Mouse (Mus musculus): ENCODE data around the gene Txndc11.
A peak's percentile ranks its signal among the peaks of the same experiment; 100 is the strongest.

Txndc11 gene

DNA sequence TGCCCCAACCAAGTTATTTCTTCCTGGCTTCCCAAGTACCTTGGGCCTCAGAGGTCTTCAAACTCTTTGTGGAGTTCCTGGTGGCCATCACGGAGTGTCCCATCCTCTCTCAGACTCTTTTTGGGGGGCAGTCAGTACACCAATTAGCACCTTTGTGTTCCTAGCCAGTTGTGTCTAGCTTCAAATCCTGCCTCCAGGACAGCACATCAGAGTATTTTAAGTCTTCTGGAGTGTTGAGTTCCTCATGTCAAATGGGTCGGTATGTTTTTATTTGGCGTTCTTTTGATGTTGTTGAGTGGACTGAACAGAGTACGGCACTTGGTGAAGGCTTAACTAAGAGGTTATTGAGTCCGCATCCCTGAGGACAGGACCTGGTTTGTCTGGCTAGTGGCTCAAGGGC is 69.0 kb downstream of the Txndc11 start:
- no peak for DNase-seq (ENCODE audit: low spot score in 2 of 2)

DNA sequence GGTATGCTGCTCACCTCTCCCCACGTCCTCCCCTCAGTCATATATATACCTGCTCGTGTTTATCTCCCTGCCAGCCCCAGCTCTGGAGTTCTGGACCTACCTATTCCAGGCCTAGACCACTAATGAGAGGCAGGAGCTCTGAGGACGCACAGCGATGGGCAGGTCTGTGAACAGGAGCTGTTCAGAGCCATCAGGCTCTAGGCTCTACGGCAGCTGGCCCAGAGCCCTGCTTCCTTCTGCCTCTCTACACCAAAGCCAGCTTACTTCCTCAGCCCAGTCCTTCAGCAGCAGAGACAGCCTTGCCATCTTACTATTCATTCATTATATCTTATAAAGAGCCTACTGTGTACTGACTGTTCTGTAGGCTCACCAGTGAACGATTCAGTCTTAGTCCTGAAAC is 69.7 kb downstream of the Txndc11 start:
- no peak for DNase-seq (ENCODE audit: low spot score in 2 of 2)

DNA sequence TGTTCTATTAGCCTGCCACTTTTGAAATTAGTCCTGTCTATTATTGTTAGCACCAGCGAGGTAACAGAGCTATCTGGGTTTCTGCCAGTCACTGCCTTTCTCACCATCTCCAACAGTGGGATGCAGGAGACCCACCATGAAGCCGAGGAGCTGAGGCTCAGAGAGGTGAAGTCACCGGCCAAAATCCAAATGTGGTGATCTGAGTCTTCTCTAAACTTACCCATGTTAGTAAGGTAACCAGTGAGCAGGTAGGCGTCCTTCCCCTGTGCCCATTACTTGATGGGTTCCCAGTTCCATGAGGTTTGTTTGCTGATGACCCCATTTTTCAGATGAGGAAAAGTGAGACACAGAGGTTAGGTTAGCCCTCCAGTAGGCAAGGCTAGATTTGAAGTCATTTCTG is 70.1 kb downstream of the Txndc11 start:
- no peak for DNase-seq (ENCODE audit: low spot score in 2 of 2)

DNA sequence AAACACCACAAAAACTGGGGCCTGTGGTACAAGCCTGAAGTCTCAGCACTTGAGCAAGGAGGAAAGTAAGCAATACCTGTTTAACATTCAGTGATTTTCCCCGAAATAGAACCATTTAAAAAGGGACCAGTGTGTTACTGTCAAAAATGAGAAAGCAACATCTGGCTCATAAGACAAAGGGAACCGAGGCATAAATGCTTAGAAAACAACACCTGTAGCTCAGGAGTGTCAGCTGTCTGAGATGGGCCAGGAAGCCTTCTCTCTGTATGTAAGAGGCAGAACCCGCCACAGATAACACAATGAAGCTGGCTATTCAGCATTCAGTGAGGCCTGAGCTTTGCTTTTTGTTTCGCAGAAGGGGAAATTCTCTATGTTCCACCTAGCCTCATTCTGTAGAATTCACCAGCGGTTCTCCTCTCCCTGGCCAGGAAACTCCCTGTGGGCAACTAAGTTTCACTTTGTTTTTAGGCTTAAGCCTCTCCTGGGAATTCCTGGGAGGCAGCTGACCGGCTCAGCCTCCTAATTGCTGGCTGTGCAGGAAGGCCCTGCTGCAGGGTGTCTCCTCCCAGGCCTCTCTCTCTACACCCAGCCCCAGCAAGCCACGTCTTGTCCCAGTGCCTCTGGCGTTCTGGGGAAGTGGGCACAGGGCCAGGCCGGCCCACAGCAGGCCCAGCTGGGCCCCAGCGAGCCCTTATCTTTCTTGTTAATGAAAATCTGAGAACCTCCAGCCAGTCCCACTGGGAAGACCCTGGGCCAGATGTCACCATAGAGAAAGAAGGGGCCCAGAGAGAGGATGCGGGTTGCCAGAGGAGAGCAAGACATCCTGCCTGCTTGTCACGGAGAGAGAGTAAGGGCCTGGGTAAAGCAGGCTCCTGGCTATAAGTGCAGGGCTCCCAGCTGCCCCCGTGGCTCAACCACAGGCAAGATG is 71.4 kb downstream of the Txndc11 start:
- no peak for DNase-seq (ENCODE audit: low spot score in 2 of 2)

DNA sequence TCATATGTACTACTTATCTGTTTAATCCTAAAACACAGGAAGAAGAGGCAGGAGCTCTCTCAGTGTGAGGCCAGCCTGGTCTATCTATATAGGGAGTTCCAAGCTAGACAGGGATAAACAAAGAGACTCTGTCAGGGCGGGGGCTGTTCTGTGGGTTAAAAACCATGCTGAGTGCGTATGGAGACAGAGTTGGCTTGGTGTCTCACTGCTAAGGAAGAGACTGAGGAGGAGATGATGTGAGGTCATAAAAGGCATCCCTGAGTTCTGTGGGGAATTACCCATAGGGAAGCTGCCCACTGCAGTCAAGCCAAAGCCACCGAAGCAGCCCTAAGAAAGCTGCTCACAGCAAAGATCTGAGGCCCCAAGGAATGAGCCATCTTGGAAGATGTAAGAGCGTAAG is 73.8 kb downstream of the Txndc11 start, which contains the start of gene Snn:
Snn (plus strand) TSS at position 301 of the 400 bp plus-strand sequence.
- no peak for DNase-seq (ENCODE audit: low spot score in 2 of 2)

DNA sequence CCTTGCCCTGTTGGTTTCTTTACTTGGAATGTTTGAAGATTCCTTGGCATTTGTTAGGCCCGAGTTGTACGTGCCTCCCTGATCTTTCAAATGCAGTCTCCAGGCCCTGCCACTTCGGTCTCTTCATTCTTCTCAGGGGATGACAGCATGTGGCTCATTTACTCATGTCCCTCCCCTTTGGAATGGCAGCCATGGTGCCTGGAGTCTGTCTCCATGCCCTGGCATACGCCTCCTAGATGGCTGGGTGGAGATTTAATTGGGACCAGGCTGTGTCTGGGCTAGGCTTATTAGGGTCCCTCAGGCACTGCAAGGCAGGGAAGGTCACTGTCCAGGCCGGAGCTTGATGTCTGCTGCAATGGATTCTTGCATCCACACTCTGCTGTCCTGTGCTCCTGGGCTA is 78.5 kb downstream of the Txndc11 start:
- DNase-seq (ENCODE audit: low spot score in 2 of 2), result no peak

DNA sequence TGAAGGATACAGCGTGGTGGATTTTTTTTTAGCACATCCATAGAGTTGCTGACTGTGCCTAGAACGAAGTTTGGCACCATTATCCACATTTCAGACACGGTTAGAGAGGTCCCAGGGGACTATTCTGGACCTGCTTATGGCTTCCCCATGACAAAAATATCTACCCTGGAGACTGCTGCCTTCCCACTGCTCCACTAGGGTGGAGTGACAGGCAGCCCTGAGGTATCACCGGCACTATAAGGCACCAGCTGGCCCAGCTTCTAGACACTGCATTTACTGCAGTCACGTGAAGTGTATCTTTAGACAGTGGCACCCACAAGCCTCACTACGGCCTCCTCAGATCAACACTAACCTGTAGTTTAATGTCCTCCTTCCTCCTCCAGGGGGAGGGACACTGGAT is 79.6 kb downstream of the Txndc11 start:
- DNase-seq (ENCODE audit: low spot score in 2 of 2), result no peak

DNA sequence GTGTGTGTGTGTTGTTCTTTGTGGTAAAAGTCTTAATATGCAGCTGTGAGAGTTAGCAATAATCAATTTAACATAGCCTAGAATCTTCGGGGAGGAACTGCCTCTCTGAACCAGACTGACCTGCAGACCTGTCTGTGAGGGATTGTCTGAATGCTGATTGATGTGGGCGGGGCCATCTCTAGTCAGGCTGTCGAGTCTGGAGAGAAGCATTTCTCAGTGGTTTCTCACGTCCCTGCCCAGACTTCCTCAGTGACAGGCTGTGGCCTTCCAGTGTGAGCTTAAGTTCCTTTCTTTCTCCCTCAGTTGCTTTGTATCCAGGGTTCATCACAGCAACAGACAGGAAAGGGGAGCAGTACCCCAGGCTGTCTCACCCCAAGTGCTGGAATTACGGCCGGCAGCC is 80.0 kb downstream of the Txndc11 start:
- DNase-seq (ENCODE audit: low spot score in 2 of 2), result no peak

DNA sequence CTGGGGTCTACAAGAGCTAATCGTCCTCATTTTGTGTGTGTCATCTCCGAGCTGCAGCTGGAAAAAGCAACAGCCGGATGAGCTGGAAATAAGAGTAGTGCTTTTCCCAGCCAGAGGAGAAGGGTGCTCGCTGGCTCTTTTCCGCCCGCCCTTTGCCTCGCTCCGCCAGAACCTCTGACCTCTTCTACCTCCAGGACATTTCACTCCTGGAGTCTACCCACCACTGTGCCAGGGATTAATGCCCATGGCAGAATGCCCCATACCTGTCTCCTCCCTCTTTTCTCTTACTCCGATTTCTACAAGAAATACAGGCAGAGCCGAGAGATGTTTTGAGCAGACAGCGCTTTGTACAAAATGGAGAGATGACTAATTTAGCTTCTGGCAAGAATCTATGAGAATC is 83.3 kb downstream of the Txndc11 start:
- no peak for DNase-seq (ENCODE audit: low spot score in 2 of 2)

DNA sequence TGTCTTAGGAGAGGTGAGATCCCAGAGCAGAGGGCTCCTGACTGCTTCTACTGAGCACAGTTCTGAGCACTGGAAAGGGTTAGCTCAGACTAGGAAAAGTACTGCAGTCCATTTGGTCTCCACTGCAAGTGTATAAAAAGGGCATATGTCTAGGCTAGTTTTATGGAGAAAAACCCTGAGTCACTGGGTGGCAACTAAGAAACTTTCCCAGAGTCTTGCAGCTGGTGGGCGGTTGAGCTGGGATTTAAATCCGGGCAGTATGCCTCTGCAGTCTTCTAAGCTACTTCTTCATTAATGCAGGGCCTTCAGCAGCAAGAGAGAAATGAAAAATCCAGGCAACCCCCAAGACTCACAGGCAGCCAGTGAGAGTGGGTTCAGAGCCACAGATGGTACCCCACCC is 84.2 kb downstream of the Txndc11 start:
- no peak for DNase-seq (ENCODE audit: low spot score in 2 of 2)

DNA sequence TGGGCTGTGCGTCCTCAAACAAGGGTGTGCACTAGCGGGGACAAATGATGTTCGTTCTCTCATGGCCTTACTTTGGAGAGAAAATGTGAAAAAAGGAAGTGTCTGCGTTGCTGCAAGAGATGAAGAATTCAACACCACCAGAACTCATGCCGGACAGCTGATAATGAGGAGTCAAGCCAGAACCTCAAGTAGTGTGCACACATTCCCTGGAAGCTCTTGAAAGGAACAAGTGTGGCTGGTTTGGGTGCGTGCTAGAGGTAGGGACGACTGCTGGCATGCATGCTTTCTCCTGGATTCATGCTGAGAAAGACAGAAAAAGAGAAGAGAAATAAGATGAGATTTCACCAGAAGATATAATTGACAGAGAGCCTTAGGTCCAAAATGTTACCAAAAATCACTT is 87.3 kb downstream of the Txndc11 start:
- no peak for DNase-seq (ENCODE audit: low spot score in 2 of 2)

DNA sequence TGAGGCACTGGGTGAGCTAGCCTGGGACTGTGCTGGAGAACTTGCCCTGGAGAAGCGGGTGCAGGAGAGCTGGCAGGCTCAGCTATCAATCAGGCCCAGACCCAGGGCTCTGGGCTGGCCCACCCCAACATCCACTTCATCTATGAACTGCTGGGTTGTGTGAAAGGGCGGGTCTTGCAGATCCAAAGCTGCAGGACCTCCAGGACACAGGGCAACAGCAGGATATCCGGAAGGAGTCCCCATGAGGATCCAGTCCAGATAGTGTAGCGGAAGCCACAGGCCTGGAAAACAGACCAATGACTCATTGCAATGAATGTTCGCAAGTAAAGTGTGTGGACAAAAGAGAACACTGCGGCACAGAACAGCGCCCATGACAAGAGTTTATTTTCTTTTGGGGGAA is 88.0 kb downstream of the Txndc11 start:
- DNase-seq (ENCODE audit: low spot score in 2 of 2), result no peak

DNA sequence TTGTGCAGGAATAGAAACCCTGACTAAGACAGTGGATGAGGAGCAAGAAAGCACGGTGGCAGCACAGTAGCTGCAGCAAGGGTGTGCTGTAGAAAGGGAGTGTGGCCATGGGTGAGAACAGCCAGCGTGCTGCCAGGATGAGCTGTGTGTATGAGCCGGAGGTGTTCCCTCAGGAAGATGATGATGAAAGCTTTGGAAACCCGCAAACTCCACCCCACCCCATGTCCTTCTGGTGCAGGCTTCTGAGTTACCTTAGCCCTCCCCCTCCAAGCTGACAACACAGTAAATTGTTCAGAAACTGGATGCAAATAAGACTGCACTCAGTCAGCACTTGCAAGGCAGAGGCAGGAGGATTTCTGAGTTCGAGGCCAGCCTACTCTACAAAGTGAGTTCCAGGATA is 91.2 kb downstream of the Txndc11 start:
- no peak for DNase-seq (ENCODE audit: low spot score in 2 of 2)

DNA sequence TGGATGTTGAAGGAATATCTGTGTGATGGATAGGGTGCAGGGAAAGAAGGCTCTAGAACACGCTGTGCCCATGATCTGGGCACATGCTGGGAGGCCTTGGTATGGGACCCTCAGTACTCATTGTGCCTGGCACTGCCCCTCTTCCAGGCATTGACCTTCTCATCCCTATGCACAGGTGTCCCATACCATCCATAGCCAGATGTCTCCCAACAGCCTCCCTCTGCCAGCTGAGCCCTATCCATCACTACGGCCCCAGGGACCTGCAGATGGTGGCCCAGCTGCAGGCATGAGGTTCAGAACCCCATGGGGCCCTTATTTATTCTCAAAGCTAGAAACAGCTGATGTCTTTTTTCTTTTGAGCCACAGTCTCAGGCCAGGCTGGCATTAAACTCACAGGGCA is 93.8 kb downstream of the Txndc11 start:
- DNase-seq (ENCODE audit: low spot score in 2 of 2), result no peak

DNA sequence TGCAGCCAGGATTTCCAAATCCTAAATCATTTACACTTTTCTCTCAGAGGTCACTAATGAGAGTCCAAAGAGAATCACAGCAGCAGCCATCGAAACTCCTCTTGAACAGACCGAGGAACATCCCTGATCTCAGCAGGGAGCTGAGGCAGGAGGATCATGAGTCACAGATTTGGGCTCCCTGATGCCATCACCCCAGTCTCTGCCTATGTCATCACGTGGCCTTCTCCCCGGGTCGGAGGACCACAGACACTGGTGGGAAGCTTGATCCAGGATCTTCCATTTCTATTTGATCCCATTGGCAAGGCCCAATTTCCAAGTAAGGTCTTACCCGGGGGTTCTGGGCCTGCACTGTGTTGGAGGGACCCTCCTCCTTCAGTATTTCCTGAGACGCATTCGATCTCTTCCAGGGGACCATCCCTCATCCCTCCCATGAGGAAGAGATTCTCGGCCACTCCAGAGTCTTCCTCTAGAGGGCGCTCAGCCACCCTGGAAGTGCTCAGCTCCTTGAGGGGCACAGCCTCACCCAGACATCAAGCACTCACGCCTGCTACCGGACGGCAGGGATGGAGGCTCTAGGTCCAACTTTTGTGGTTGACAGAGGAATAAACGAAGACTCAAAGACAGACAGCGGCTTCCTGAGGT is 98.5 kb downstream of the Txndc11 start:
- peak; percentile 18 to 38 for DNase-seq (ENCODE audit: low spot score in 2 of 2)

DNA sequence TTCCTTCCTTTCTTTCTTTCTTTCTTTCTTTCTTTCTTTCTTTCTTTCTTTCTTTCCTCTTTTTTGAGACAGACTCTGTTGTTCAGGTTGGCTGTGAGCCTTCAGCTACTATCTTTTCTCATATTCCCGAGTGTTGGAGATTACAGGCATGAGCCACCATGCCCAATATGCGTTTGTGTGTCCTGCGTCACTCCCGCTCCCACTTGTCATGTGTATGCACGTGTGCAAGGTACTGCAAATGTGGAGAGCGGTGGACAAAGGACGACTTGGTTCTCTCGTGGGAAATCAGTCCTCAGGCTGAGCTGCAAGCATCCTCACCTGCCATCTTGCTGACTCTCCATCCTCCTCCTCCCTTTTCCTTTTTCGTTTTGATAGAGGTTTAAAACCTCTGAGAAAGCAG is 99.2 kb downstream of the Txndc11 start:
- DNase-seq (ENCODE audit: low spot score in 2 of 2), result no peak

DNA sequence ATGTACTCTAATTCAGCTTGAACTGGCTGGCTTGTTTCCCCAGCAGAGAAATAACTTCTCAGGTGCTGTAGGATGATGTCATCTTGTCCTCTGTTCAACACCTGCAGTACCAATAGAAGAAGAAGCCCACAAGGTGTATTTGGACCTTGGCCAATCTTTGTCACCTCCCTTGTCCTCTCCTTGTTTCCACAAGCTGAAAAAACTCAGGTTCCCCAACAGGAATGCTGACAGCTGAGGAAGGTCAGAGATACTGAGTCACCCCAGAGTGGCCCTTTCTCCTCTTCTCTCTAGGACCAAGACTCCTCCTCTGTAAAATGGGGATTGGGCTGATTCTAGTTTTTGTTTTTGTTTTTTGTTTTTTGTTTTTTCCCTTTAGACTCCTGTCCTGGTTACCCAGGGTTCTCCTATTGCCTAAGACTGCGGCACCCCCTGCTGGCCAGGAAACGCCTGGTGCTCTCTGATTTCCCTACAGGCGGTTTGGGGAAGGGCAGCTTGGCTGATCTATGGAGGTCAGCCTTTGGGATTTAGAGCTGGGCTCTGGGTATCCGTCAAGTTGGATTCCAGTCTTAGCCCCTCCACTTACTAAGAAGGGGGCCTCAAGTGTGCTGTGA is 100.2 kb downstream of the Txndc11 start:
- DNase-seq (ENCODE audit: low spot score in 2 of 2), result peak; percentile 55 to 71

DNA sequence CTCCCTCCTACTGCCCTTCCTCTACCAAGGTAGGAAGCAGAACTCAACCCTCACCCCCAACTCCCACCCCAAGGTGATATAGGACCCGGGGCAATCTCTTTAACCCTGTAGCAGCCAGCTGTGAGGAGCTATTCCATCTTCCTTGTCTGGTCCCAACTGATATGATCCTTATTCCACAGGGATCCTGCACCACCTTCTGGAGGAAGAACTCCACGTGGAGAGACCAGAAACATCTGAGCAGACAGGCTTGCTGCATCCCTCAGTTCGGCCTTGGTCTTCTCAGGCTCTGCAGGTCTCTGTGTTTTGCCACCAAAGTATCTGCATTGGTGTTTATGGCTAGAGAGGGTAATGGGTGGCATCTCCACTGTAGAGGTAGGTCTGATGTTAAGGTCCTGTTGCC is 103.1 kb downstream of the Txndc11 start:
- DNase-seq (ENCODE audit: low spot score in 2 of 2), result no peak

DNA sequence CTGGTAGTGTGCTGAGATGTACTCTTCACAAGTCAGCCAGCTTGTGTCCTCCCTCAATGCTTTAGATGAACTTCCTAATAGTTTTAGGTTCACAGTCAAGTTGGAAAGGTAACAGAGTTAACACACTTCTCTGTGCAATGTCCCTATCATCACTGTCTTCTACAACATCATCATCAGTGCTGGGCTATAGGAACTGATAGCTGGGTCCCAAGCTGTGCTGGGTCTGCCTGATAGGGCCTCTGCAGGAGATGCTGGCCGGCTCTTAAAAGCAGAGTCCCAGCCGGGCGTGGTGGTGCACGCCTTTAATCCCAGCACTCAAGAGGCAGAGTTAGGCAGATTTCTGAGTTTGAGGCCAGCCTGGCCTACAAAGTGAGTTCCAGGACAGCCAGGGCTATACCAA is 103.6 kb downstream of the Txndc11 start:
- no peak for DNase-seq (ENCODE audit: low spot score in 2 of 2)

DNA sequence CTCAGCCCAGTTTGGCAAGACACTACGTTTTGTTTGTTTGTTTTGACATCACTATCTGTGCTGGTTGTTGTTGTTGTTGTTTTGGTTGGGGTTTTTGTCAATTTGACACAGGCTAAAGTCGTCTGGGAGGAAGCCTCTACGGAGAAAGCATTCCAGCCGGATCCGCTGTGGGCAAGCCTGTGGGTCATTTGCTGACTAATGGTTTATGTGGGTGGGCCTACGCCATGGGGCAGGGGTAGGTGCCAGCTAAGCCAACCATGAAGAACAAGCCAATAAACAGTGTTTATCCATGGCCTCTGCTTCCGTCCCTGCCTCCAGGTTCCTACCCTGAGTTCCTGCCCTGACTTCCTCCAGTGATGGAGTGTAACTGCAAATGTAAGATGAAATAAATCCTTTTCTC is 106.2 kb downstream of the Txndc11 start:
- no peak for DNase-seq (ENCODE audit: low spot score in 2 of 2)

Measured in right cerebral cortex, postnatal 36 days (tissue).